Mouse (Mus musculus) thymus, adult 2 months (tissue): ENCODE results near the gene Igfbp5. TPM values are rescaled to one million over a fixed set of nuclear protein-coding genes. Genes with fewer than 3 reads are reported as not detected.

ENCODE experiments used
- DNase-seq: peaks from one replicate; pipeline ENCODE4 v3.0.0; 2021
- H3K27ac ChIP-seq: fragments of 200-500 bp; 2 replicates; pipeline ENCODE4 v1.5.1; 2012; ENCODE audit warnings: low read length, control low read depth; ENCODE audit not compliant: control insufficient read depth, insufficient read depth
- H3K27me3 ChIP-seq: fragments of 200-500 bp; 2 replicates; pipeline ENCODE4 v1.6.1; 2012; ENCODE audit warnings: mild to moderate bottlenecking, low read length, moderate library complexity, mixed read lengths; ENCODE audit not compliant: control insufficient read depth, insufficient read depth
- H3K36me3 ChIP-seq: fragments of 200-500 bp; 2 replicates; pipeline ENCODE4 v1.6.1; 2012; ENCODE audit warnings: mild to moderate bottlenecking, low read length, moderate library complexity; ENCODE audit not compliant: control insufficient read depth, insufficient read depth
- H3K4me1 ChIP-seq: fragments of 200-500 bp; replicated peaks from 2 replicates; pipeline ENCODE4 v1.6.1; 2012; ENCODE audit warnings: low read length; ENCODE audit not compliant: control insufficient read depth, insufficient read depth
- H3K4me3 ChIP-seq: fragments of 200-500 bp; 2 replicates; pipeline ENCODE4 v1.5.1; 2012; ENCODE audit warnings: mild to moderate bottlenecking, low read length, control low read depth, moderate library complexity; ENCODE audit not compliant: control insufficient read depth, insufficient read depth
- CTCF ChIP-seq: fragments of 200-500 bp; IDR thresholded peaks from 2 replicates; pipeline ENCODE4 v1.5.1; 2012; ENCODE audit warnings: mild to moderate bottlenecking, control low read depth, low read length, moderate library complexity, borderline replicate concordance; ENCODE audit not compliant: control insufficient read depth, poor library complexity, insufficient read depth; ENCODE audit errors: extremely low read depth
- POLR2A ChIP-seq: fragments of 200-500 bp; IDR thresholded peaks from 2 replicates; pipeline ENCODE4 v1.6.1; 2012; ENCODE audit warnings: mild to moderate bottlenecking, low read length, control low read depth, moderate library complexity; ENCODE audit not compliant: control insufficient read depth, poor library complexity, insufficient read depth; ENCODE audit errors: extremely low read depth
- WGBS: fragments of 180-500 bp; shearing (Covaris S2); methylation state at CpG from one replicate; pipeline ENCODE4 v1.1.7; 2018; 5-methylcytosine and 5-hydroxymethylcytosine counted together
- polyA plus RNA-seq: library from polyadenylated mRNA; depleted of rRNA; stranded (reverse); fragments of >200 nt; gene quantifications from 2 replicates; pipeline ENCODE4 v1.2.3, GENCODE M21; 2012

Igfbp5 gene
- polyA plus RNA-seq, 1 experiment: 58.3 TPM

DNA sequence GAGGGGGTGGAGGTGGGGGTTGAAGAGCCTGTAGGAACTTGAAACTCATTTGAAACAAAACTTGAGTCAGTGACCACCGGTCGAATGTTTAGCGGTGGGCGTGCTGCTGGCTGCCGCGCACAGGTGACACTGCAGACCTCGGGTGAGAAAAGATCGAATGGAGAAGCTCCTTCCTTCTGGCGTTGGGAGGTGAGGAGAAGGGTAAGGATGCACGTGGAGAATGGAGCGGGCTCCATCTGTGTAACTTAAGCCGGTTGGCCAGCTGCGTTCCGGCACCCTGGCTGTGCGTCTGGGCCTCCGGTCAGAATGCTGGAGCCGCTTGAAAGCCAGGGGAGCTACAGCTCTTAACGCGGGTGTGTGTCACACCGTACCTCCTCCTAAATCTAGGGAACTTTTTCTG lies 49.4 kb downstream of the Igfbp5 start:
- H3K4me3 ChIP-seq: no peak overlapping the region
- TF ChIP-seq POLR2A: no peak
- TF ChIP-seq CTCF: no peak
- no peak for DNase-seq
- no peak overlapping the region for H3K27ac ChIP-seq
- H3K4me1 ChIP-seq: no peaks in the 10 kb centered on the region; the same call in 1 of the 2 replicates
- H3K36me3 ChIP-seq: no peaks in the 10 kb centered on the region
- H3K27me3 ChIP-seq: peaks cover 3% of the 10 kb centered on the region; the same call in 1 of the 2 replicates
- WGBS: 4% methylated on average over 20 of the region's 20 CpGs

DNA sequence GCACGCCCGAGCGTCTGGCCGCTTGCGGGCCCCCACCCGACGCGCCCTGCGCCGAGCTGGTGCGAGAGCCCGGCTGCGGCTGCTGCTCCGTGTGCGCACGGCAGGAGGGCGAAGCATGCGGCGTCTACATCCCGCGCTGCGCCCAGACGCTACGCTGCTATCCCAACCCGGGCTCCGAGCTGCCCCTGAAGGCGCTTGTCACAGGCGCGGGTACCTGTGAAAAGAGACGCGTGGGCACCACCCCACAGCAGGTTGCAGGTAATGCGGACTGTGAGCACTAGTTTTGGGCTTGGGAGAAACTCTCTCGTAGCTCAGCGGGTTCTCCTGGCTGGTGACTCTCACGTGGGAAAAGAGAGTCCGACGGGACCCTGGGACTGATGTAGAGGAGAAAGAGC lies 50.0 kb downstream of the Igfbp5 start:
- no peak for TF ChIP-seq CTCF
- TF ChIP-seq POLR2A: no peak
- WGBS: 4% methylated on average over 37 of the region's 37 CpGs
- H3K27ac ChIP-seq: no peak overlapping the region
- H3K36me3 ChIP-seq: no peaks in the 10 kb centered on the region
- no peak for DNase-seq
- no peaks in the 10 kb centered on the region; the same call in 1 of the 2 replicates for H3K4me1 ChIP-seq
- no peak overlapping the region; the same call in 1 of the 2 replicates for H3K4me3 ChIP-seq
- H3K27me3 ChIP-seq: peaks cover 3% of the 10 kb centered on the region; the same call in 1 of the 2 replicates

DNA sequence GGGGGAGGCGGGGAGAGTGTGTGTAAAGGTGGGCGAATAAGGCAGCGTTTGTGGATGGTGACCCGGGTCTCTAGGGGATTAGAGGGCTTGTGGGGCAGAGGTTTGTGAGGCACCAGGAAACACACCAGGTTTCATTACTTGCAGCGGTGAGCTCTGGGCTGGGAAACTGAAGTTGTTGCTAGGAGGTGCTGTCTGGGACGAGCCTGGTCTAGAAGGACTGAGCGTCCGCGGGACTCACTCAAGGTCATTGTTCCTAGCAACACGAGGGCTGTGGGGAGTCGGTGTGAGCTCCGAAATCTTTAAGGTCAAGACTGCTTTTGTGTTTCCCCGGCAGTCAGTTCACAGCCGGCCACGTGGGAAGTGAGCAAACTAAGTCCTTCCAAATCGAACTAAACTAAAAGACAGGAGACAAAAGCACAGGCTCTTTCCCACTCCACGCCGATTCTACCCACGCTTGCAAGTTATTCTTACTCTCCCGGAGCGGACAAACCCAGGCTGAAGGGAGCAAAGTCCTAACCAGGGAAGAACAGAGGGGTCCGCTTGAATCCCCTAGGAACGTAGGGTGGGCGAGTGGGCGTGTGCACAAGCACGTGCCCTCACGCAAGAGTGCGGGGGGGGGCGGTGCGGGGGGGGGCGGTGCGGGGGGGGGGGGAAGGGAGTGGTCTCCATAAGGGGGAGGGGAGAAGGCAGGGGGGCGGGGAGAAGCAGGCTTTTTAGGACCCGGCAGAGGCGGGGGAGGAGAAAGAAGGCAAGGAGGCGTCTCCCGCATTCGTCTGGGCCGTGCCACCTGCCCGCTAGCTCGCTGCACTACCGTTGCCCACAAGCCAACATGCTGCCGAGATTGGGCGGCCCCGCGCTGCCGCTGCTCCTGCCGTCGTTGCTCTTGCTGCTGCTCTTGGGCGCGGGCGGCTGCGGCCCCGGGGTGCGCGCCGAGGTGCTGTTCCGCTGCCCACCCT lies 50.7 kb downstream of the Igfbp5 start, which contains the start of gene Igfbp2:
TSS of gene Igfbp2 (plus strand) at position 753 of the 956 bp plus-strand sequence.
- DNase-seq: no peak
- Histone ChIP-seq H3K4me1 (no peaks in the 10 kb centered on the region; the same call in 1 of the 2 replicates), H3K36me3 (no peaks in the 10 kb centered on the region), H3K27ac (no peak within 1 kb of the TSS), H3K4me3 (no peak within 1 kb of the TSS; the same call in 1 of the 2 replicates), H3K27me3 (peaks cover 3% of the 10 kb centered on the region; the same call in 1 of the 2 replicates)
- 8% methylated on average over 51 of the region's 58 CpGs for WGBS
- TF ChIP-seq CTCF: no peak
- no peak for TF ChIP-seq POLR2A

DNA sequence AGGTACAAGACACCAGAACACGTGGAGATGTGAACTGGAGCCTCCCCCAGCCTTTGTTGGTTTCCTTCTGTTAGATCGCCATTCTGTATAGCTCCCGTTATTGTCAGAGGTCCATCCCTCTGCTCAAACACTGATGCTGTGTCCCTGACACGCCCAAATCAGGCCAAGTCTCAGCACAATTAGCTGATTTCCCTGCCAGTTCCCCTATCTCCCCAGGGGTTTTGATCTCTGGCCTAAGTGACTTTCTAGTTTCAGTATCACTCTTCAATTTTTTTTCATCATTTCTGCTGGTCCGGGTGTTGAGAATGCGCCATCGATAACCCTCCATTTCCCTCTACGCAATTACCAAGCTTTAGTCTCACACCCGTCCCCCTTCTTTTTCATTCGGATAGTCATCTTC lies 51.8 kb downstream of the Igfbp5 start:
- Histone ChIP-seq H3K27me3 (peaks cover 3% of the 10 kb centered on the region; the same call in 1 of the 2 replicates), H3K4me3 (no peak overlapping the region), H3K36me3 (no peaks in the 10 kb centered on the region), H3K27ac (no peak overlapping the region), H3K4me1 (no peaks in the 10 kb centered on the region; the same call in 1 of the 2 replicates)
- 88% methylated on average over 10 of the region's 10 CpGs for WGBS
- no peak for DNase-seq
- TF ChIP-seq CTCF (no peak), POLR2A (no peak)

DNA sequence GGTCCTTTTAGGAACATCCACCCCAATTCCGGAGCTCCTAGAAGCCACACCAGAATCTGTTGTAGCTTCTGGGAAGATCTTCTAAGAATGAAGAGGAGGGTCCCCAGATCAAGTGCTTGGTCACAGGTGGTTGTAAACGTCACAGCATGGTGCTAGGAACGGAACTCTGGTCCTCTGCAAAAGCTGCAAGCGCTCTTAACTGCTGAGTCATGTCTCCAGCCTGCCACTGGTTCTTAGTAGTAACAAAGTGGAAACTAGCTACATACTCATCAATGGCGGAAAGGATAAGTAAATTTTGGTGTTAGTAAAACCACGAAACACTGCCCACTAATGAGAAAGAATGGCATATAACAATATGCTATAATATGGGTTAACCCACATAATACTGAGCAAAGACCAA lies 54.7 kb downstream of the Igfbp5 start:
- 88% methylated on average over 6 of the region's 6 CpGs for WGBS
- no peak for DNase-seq
- TF ChIP-seq POLR2A: no peak
- no peak for TF ChIP-seq CTCF

DNA sequence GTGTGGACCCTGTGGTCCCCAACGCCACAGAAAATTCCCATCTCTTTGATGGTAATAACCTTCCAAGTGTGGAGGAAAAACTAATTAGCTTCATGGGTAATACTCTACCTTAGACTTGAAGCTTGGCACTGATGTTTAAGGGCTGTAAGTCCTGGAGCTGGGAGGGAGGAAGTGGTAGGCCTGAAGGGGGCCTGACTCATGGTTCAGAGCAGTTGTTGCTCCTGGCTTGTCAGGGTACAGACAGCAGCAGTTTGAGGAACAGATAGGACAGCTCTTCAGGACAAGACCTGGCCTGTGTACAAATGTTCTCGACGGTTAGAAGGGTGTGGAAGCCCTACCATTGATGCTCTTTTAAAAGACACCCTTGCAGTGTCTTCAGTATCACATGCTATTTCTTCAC lies 59.1 kb downstream of the Igfbp5 start:
- TF ChIP-seq CTCF: no peak
- TF ChIP-seq POLR2A: no peak
- DNase-seq: no peak
- H3K4me3 ChIP-seq: no peak overlapping the region
- H3K36me3 ChIP-seq: no peaks in the 10 kb centered on the region
- no peaks in the 10 kb centered on the region for H3K27me3 ChIP-seq
- 61% methylated on average over 3 of the region's 3 CpGs for WGBS
- no peak overlapping the region for H3K27ac ChIP-seq
- no peaks in the 10 kb centered on the region for H3K4me1 ChIP-seq

More for the DNA sequence above, 54.7 kb downstream of the Igfbp5 start:
- Histone ChIP-seq H3K27ac (no peak overlapping the region), H3K36me3 (no peaks in the 10 kb centered on the region), H3K27me3 (peaks cover 3% of the 10 kb centered on the region; the same call in 1 of the 2 replicates), H3K4me3 (no peak overlapping the region), H3K4me1 (no peaks in the 10 kb centered on the region)

DNA sequence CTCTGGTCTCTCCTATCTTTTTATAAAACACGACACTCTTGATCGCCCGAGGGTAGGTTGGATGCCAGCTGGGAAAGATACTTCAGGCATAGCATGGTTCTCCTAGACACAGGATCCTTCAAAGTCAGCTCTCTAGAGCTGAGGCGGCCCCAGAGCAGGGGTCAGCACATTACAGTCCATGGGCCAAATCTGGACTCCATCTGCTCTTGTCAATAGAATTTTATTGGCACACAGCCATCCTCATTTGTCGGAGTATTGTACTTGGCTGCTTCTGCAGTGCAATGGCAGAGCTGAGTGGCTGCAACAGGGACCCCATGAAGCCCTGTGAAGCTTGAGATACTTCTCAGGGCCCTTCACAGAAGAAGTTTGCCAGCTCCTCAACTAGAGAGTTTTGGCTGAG lies 59.5 kb downstream of the Igfbp5 start:
- TF ChIP-seq POLR2A (no peak), CTCF (no peak)
- H3K27ac ChIP-seq: no peak overlapping the region
- DNase-seq: no peak
- 96% methylated on average over 5 of the region's 5 CpGs for WGBS
- H3K4me3 ChIP-seq: no peak overlapping the region
- no peaks in the 10 kb centered on the region for H3K4me1 ChIP-seq
- H3K36me3 ChIP-seq: no peaks in the 10 kb centered on the region
- H3K27me3 ChIP-seq: no peaks in the 10 kb centered on the region
